Mouse (Mus musculus) kidney, adult 2 months (tissue): Measurements from ENCODE around the gene Hoxa1.

Experiments used
- CTCF ChIP-seq: fragments of 200-500 bp; conservative IDR thresholded peaks from 2 replicates; pipeline ENCODE4 v1.5.1; 2011; ENCODE audit warnings: low read depth, mild to moderate bottlenecking, control low read depth, low read length, moderate library complexity, mixed read lengths; ENCODE audit not compliant: insufficient read depth, insufficient read length
- POLR2A ChIP-seq: fragments of 200-500 bp; IDR thresholded peaks from one replicate; pipeline ENCODE4 v1.6.1; 2011; ENCODE audit warnings: low read depth, low read length, control low read depth

- TF ChIP-seq CTCF = no peak
- no peak for TF ChIP-seq POLR2A
These were observed 21.0 kb upstream of the Hoxa1 start for GRCm38 (mm10) chr6:52178918-52179665.
